Mouse (Mus musculus): Measurements from ENCODE around the gene Rpl32. TPM values are rescaled to one million over a fixed set of nuclear protein-coding genes. Genes with fewer than 3 reads are reported as not detected.

Rpl32 gene
- total and polyA plus RNA-seq, 2 experiments = 193 to 1,017 TPM

DNA sequence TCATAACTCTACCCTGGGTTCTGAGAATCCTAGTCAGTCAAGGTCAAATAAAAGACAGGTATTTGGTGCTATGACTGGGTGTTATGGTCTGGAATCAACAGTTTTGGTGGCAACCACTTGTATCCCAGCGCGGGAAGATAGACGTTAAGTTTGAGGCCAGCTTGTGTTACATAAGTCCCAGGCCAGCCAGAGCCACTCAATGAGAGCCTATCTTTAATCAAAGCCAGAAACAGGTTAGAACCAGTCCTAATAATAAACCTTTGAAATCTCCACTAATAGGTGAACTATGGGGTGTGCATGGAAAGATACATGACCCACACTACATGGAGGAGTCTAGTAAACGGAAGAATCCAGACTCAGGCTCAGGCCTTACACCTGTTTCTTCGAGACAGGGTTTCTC lies 30.2 kb upstream of the Rpl32 start:
- TF ChIP-seq CTCF (IDR thresholded peaks at IDR 0.05; ENCODE audit: low read depth, low read length) (no peak), POLR2A (IDR thresholded peaks at IDR 0.05; ENCODE audit: extremely low read depth, insufficient read depth, low read length) (no peak)
- no peak for DNase-seq (ENCODE audit: extremely low read depth, low read depth, low spot score)
- no peaks in the 10 kb centered on the region for H3K4me1 ChIP-seq (ENCODE audit: control insufficient read depth, insufficient read depth, low read length)
- no peaks in the 10 kb centered on the region for H3K79me2 ChIP-seq (ENCODE audit: control insufficient read depth, insufficient read depth, low read length)
- H3K4me3 ChIP-seq (ENCODE audit: insufficient read depth, low read depth, low read length) = no peak overlapping the region
- no peaks in the 10 kb centered on the region for H3K36me3 ChIP-seq (ENCODE audit: control insufficient read depth, insufficient read depth, low read length)
- H3K27ac ChIP-seq (replicated peaks; ENCODE audit: insufficient read depth, low read depth, low read length) = no peak overlapping the region
- 72% methylated on average over 5 of the region's 5 CpGs for WGBS
- H3K27me3 ChIP-seq (ENCODE audit: control insufficient read depth, insufficient read depth, low read length) = no peaks in the 10 kb centered on the region
- no peak overlapping the region for H3K9ac ChIP-seq (ENCODE audit: low read depth, low read length)

- Histone ChIP-seq H3K4me3 (ENCODE audit: insufficient read depth, low read depth, low read length) (peak within 1 kb of the TSS; percentile 21; the same call in 1 of the 2 replicates), H3K36me3 (ENCODE audit: control insufficient read depth, insufficient read depth, low read length) (no peaks in the 10 kb centered on the region), H3K27ac (replicated peaks; ENCODE audit: insufficient read depth, low read depth, low read length) (no peak within 1 kb of the TSS), H3K9ac (ENCODE audit: low read depth, low read length) (peak within 1 kb of the TSS; percentile 29; the same call in 1 of the 2 replicates), H3K79me2 (ENCODE audit: control insufficient read depth, insufficient read depth, low read length) (no peaks in the 10 kb centered on the region), H3K4me1 (ENCODE audit: control insufficient read depth, insufficient read depth, low read length) (no peaks in the 10 kb centered on the region), H3K27me3 (ENCODE audit: control insufficient read depth, insufficient read depth, low read length) (no peaks in the 10 kb centered on the region)
- 3% methylated on average over 19 of the region's 19 CpGs for WGBS
- no peak for TF ChIP-seq POLR2A (IDR thresholded peaks at IDR 0.05; ENCODE audit: extremely low read depth, insufficient read depth, low read length)
- no peak for TF ChIP-seq CTCF (IDR thresholded peaks at IDR 0.05; ENCODE audit: low read depth, low read length)
- DNase-seq (ENCODE audit: extremely low read depth, low read depth, low spot score) = peak; percentile 76
Measured at GRCm38 (mm10) chr6:115838161-115838597, 29.6 kb upstream of the Rpl32 start, which contains the start of gene Efcab12. Efcab12 (minus strand) TSS chr6:115838412.

- no peak overlapping the region for H3K27ac ChIP-seq (replicated peaks; ENCODE audit: insufficient read depth, low read depth, low read length)
Measured at GRCm38 (mm10) chr6:115833861-115834260, 25.3 kb upstream of the Rpl32 start.

DNA sequence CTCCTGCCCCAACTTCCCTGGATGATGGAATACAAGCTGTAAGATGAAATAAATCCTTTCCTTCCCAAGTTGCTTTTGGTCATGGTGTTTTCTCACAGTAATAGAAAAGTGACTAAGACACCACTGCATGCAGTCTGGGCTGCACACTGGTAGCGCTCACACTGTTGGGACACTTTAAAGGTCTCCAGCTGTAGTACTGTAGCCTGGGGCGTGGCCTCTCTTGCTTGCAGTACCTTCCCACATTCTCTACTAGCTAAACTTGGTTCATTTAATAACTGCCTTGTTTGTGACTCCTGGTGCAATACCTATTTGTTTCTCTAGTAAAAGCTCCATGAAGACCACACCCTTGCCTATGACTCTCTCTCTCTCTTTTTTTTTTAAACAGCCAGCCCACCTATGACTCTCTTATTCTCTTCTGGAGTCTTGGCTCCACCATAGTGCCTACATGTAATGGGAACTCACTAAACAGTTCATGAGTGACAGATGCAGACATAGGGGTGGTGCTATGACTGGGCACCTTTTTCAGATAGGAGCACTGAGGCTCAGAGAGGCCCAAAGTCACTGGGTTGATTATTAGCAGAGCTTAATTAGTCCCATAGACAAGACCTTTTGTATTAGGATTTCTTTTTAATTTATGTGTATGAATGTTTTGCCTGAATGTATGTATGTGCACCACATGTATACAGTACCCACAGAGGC lies 23.8 kb upstream of the Rpl32 start:
- Histone ChIP-seq H3K4me1 (ENCODE audit: control insufficient read depth, insufficient read depth, low read length) (no peaks in the 10 kb centered on the region), H3K36me3 (ENCODE audit: control insufficient read depth, insufficient read depth, low read length) (no peaks in the 10 kb centered on the region), H3K9ac (ENCODE audit: low read depth, low read length) (no peak overlapping the region), H3K27me3 (ENCODE audit: control insufficient read depth, insufficient read depth, low read length) (no peaks in the 10 kb centered on the region), H3K27ac (replicated peaks; ENCODE audit: insufficient read depth, low read depth, low read length) (no peak overlapping the region), H3K79me2 (ENCODE audit: control insufficient read depth, insufficient read depth, low read length) (no peaks in the 10 kb centered on the region), H3K4me3 (ENCODE audit: insufficient read depth, low read depth, low read length) (no peak overlapping the region)
- DNase-seq (ENCODE audit: extremely low read depth, low read depth, low spot score) = no peak
- TF ChIP-seq CTCF (IDR thresholded peaks at IDR 0.05; ENCODE audit: low read depth, low read length) (no peak), POLR2A (IDR thresholded peaks at IDR 0.05; ENCODE audit: extremely low read depth, insufficient read depth, low read length) (no peak)
- WGBS = 91% methylated on average over 2 of the region's 2 CpGs

More at GRCm38 (mm10) chr6:115833861-115834260, 25.3 kb upstream of the Rpl32 start:
- TF ChIP-seq POLR2A (IDR thresholded peaks at IDR 0.05; ENCODE audit: extremely low read depth, insufficient read depth, low read length) = no peak
- no peak for TF ChIP-seq CTCF (IDR thresholded peaks at IDR 0.05; ENCODE audit: low read depth, low read length)
- DNase-seq (ENCODE audit: extremely low read depth, low read depth, low spot score) = no peak
- no peak overlapping the region for H3K9ac ChIP-seq (ENCODE audit: low read depth, low read length)
- no peaks in the 10 kb centered on the region for H3K36me3 ChIP-seq (ENCODE audit: control insufficient read depth, insufficient read depth, low read length)
- no peaks in the 10 kb centered on the region for H3K79me2 ChIP-seq (ENCODE audit: control insufficient read depth, insufficient read depth, low read length)
- H3K27me3 ChIP-seq (ENCODE audit: control insufficient read depth, insufficient read depth, low read length) = no peaks in the 10 kb centered on the region
- H3K4me3 ChIP-seq (ENCODE audit: insufficient read depth, low read depth, low read length) = no peak overlapping the region
- no peaks in the 10 kb centered on the region for H3K4me1 ChIP-seq (ENCODE audit: control insufficient read depth, insufficient read depth, low read length)

- no peaks in the 10 kb centered on the region for H3K79me2 ChIP-seq (ENCODE audit: control insufficient read depth, insufficient read depth, low read length)
- no peaks in the 10 kb centered on the region for H3K36me3 ChIP-seq (ENCODE audit: control insufficient read depth, insufficient read depth, low read length)
- DNase-seq (ENCODE audit: extremely low read depth, low read depth, low spot score) = no peak
- no peaks in the 10 kb centered on the region for H3K27me3 ChIP-seq (ENCODE audit: control insufficient read depth, insufficient read depth, low read length)
- no peak overlapping the region for H3K4me3 ChIP-seq (ENCODE audit: insufficient read depth, low read depth, low read length)
- no peaks in the 10 kb centered on the region for H3K4me1 ChIP-seq (ENCODE audit: control insufficient read depth, insufficient read depth, low read length)
- no peak overlapping the region for H3K27ac ChIP-seq (replicated peaks; ENCODE audit: insufficient read depth, low read depth, low read length)
- no peak overlapping the region for H3K9ac ChIP-seq (ENCODE audit: low read depth, low read length)
- WGBS = 91% methylated on average over 6 of the region's 6 CpGs
- TF ChIP-seq POLR2A (IDR thresholded peaks at IDR 0.05; ENCODE audit: extremely low read depth, insufficient read depth, low read length) (no peak), CTCF (IDR thresholded peaks at IDR 0.05; ENCODE audit: low read depth, low read length) (no peak)
Measured at GRCm38 (mm10) chr6:115830779-115831601, 22.4 kb upstream of the Rpl32 start.
